Mouse (Mus musculus) liver, embryonic 14.5 days (tissue): Measurements from ENCODE around the gene Gm37240.

Experiments
- CTCF ChIP-seq: IDR thresholded peaks from 2 replicates; pipeline ENCODE4 v1.5.1; 2016; ENCODE audit warnings: antibody characterized with exemption, low read depth, control low read depth
- EP300 ChIP-seq: IDR thresholded peaks from 2 replicates; pipeline ENCODE4 v1.6.1; 2016; ENCODE audit warnings: antibody characterized with exemption, low read depth

GRCm38 (mm10) chr3:84775577-84775976 is 1111.7 kb downstream of the Gm37240 start:
- no peak for TF ChIP-seq CTCF
- no peak for TF ChIP-seq EP300
